Comparison of ENCODE assay signal across 16 mouse cellular contexts in the genomic region with DNA sequence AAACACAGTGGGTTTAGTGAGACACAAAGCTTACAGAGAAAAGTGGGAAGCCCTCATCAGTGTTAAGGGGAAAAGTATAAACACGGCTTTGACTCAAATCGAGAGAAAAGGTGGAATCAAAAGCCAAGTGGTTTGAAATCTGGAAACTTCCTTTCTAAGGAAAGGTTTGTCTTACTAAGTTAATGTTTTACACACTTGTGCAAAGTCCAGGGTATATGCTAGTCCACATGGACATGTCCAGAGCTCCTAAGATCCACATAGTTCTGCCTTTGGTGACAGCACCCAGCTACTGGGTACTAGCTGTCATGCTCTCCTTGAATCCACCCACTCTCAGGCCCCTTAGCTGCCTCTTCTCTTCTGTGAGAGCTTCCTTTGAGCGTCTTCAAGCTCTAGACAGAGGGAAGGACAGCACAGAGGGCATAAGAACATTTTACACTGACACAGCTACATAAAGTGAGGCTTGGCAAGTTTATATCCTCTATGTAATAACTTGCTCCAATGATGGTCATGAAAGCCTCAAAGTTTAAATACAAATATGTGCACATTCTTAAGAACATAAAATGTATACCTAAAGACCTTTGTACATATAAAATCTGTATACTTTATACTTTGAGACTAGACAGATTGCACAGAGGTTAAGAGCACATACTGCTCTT. TPM values are rescaled to one million over a fixed set of nuclear protein-coding genes. Genes with fewer than 3 reads are reported as not detected.
DNase-seq lines count a peak whose midpoint lies in the region; ATAC-seq and TF ChIP-seq lines count a peak whose summit lies in the region.
"Had no signal": no experiment of that assay in that cellular context is flagged by ENCODE, and none has a peak within 500 bp of the region (broad histone marks: within the 10 kb centered on the region; RNA-seq: fewer than 3 reads in every experiment).

No protein-coding gene starts in this region.

- no peak overlapping the region for H3K4me3 ChIP-seq in heart, postnatal 0 days (ENCODE audit: low read depth, low read length)
- H3K4me3 ChIP-seq in heart, embryonic 12.5 days = no peak overlapping the region
- no peak overlapping the region for H3K4me3 ChIP-seq in intestine, embryonic 16.5 days (ENCODE audit: low read length)
- H3K4me3 ChIP-seq in kidney, embryonic 16.5 days (ENCODE audit: low read length) = no peak overlapping the region
- H3K4me3 ChIP-seq in stomach, embryonic 16.5 days (replicated peaks; ENCODE audit: low read length) = no peak overlapping the region
- no peak overlapping the region for H3K4me3 ChIP-seq in hindbrain, embryonic 14.5 days (replicated peaks; ENCODE audit: low read length)
- H3K4me3 ChIP-seq: embryonic facial prominence, embryonic 13.5 days; neural tube, embryonic 13.5 days had no signal

- WGBS in heart, postnatal 0 days = 67% methylated on average over 3 of the region's 3 CpGs
- WGBS in heart, embryonic 12.5 days = 71% methylated on average over 3 of the region's 3 CpGs
- 38% methylated on average over 3 of the region's 3 CpGs for WGBS in intestine, embryonic 16.5 days
- WGBS in kidney, embryonic 16.5 days = 62% methylated on average over 3 of the region's 3 CpGs
- WGBS in stomach, embryonic 16.5 days = 48% methylated on average over 3 of the region's 3 CpGs
- WGBS in hindbrain, embryonic 14.5 days = 85% methylated on average over 3 of the region's 3 CpGs

- peak overlapping the region; percentile 88 for H3K27ac ChIP-seq in heart, postnatal 0 days (ENCODE audit: low read depth)
- H3K27ac ChIP-seq in heart, embryonic 12.5 days (ENCODE audit: poor library complexity, severe bottlenecking) = no peak overlapping the region
- H3K27ac ChIP-seq in intestine, embryonic 16.5 days (ENCODE audit: low read length) = peak overlapping the region; percentile 78
- peak overlapping the region; percentile 40; the same call in 1 of the 2 replicates for H3K27ac ChIP-seq in kidney, embryonic 16.5 days (ENCODE audit: low read length)
- H3K27ac ChIP-seq in stomach, embryonic 16.5 days (ENCODE audit: low read length) = peak overlapping the region; percentile 42; the same call in 1 of the 2 replicates
- H3K27ac ChIP-seq in hindbrain, embryonic 14.5 days = no peak overlapping the region
- H3K27ac ChIP-seq: embryonic facial prominence, embryonic 13.5 days; macrophage; neural tube, embryonic 13.5 days had no signal

- H3K27me3 ChIP-seq in heart, postnatal 0 days (ENCODE audit: control insufficient read depth, insufficient read depth, low read length) = no peaks in the 10 kb centered on the region
- H3K27me3 ChIP-seq in heart, embryonic 12.5 days (replicated peaks) = no peaks in the 10 kb centered on the region
- H3K27me3 ChIP-seq in intestine, embryonic 16.5 days (replicated peaks; ENCODE audit: control insufficient read depth, insufficient read depth, low read length) = no peaks in the 10 kb centered on the region
- no peaks in the 10 kb centered on the region for H3K27me3 ChIP-seq in kidney, embryonic 16.5 days (ENCODE audit: insufficient read depth, low read length)
- H3K27me3 ChIP-seq in stomach, embryonic 16.5 days (ENCODE audit: control insufficient read depth, insufficient read depth, low read length) = no peaks in the 10 kb centered on the region
- H3K27me3 ChIP-seq in hindbrain, embryonic 14.5 days (ENCODE audit: control insufficient read depth, insufficient read depth, low read length) = no peaks in the 10 kb centered on the region
- H3K27me3 ChIP-seq: embryonic facial prominence, embryonic 13.5 days; neural tube, embryonic 13.5 days had no signal

- H3K9me3 ChIP-seq in heart, postnatal 0 days (replicated peaks; ENCODE audit: control insufficient read depth, low read length) = no peaks in the 10 kb centered on the region
- no peaks in the 10 kb centered on the region for H3K9me3 ChIP-seq in heart, embryonic 12.5 days (replicated peaks)
- H3K9me3 ChIP-seq in intestine, embryonic 16.5 days (ENCODE audit: control insufficient read depth, low read length) = no peaks in the 10 kb centered on the region
- H3K9me3 ChIP-seq in kidney, embryonic 16.5 days (ENCODE audit: low read length) = no peaks in the 10 kb centered on the region
- no peaks in the 10 kb centered on the region for H3K9me3 ChIP-seq in stomach, embryonic 16.5 days (replicated peaks; ENCODE audit: control insufficient read depth, low read length)
- H3K9me3 ChIP-seq in hindbrain, embryonic 14.5 days (ENCODE audit: control insufficient read depth, low read length) = no peaks in the 10 kb centered on the region
- H3K9me3 ChIP-seq: embryonic facial prominence, embryonic 13.5 days; neural tube, embryonic 13.5 days had no signal

- no peak overlapping the region for H3K9ac ChIP-seq in heart, postnatal 0 days (replicated peaks; ENCODE audit: low read depth, low read length)
- no peak overlapping the region for H3K9ac ChIP-seq in heart, embryonic 12.5 days
- H3K9ac ChIP-seq in intestine, embryonic 16.5 days (ENCODE audit: low read depth, low read length) = no peak overlapping the region
- no peak overlapping the region for H3K9ac ChIP-seq in kidney, embryonic 16.5 days (replicated peaks; ENCODE audit: low read length)
- no peak overlapping the region for H3K9ac ChIP-seq in stomach, embryonic 16.5 days (ENCODE audit: low read length)
- no peak overlapping the region for H3K9ac ChIP-seq in hindbrain, embryonic 14.5 days
- H3K9ac ChIP-seq: embryonic facial prominence, embryonic 13.5 days; neural tube, embryonic 13.5 days had no signal

- H3K4me2 ChIP-seq in heart, postnatal 0 days (ENCODE audit: low read depth, low read length) = no peak overlapping the region
- no peak overlapping the region for H3K4me2 ChIP-seq in heart, embryonic 12.5 days
- H3K4me2 ChIP-seq in intestine, embryonic 16.5 days (ENCODE audit: low read depth, low read length) = no peak overlapping the region; the same call in 1 of the 2 replicates
- H3K4me2 ChIP-seq in kidney, embryonic 16.5 days (replicated peaks; ENCODE audit: low read depth, low read length) = no peak overlapping the region
- H3K4me2 ChIP-seq in stomach, embryonic 16.5 days (ENCODE audit: low read depth, low read length) = no peak overlapping the region
- H3K4me2 ChIP-seq in hindbrain, embryonic 14.5 days (replicated peaks) = no peak overlapping the region
- H3K4me2 ChIP-seq: embryonic facial prominence, embryonic 13.5 days; midbrain, embryonic 11.5 days; neural tube, embryonic 13.5 days had no signal

- H3K4me1 ChIP-seq in heart, postnatal 0 days (ENCODE audit: control insufficient read depth, insufficient read depth) = peaks cover 23% of the 10 kb centered on the region
- H3K4me1 ChIP-seq in heart, embryonic 12.5 days (replicated peaks) = peaks cover 26% of the 10 kb centered on the region
- no peaks in the 10 kb centered on the region for H3K4me1 ChIP-seq in intestine, embryonic 16.5 days (ENCODE audit: control insufficient read depth, insufficient read depth, low read length)
- H3K4me1 ChIP-seq in kidney, embryonic 16.5 days (ENCODE audit: insufficient read depth, low read length) = no peaks in the 10 kb centered on the region
- no peaks in the 10 kb centered on the region for H3K4me1 ChIP-seq in stomach, embryonic 16.5 days (ENCODE audit: control insufficient read depth, insufficient read depth, low read length)
- H3K4me1 ChIP-seq in hindbrain, embryonic 14.5 days (replicated peaks; ENCODE audit: control insufficient read depth, insufficient read depth, low read length) = no peaks in the 10 kb centered on the region
- H3K4me1 ChIP-seq: embryonic facial prominence, embryonic 13.5 days; neural tube, embryonic 13.5 days had no signal

- no peaks in the 10 kb centered on the region for H3K36me3 ChIP-seq in heart, postnatal 0 days (replicated peaks; ENCODE audit: control insufficient read depth, insufficient read depth, low read length)
- no peaks in the 10 kb centered on the region for H3K36me3 ChIP-seq in heart, embryonic 12.5 days
- no peaks in the 10 kb centered on the region for H3K36me3 ChIP-seq in intestine, embryonic 16.5 days (ENCODE audit: control insufficient read depth, insufficient read depth, low read length)
- no peaks in the 10 kb centered on the region for H3K36me3 ChIP-seq in kidney, embryonic 16.5 days (ENCODE audit: insufficient read depth, low read length)
- no peaks in the 10 kb centered on the region for H3K36me3 ChIP-seq in stomach, embryonic 16.5 days (ENCODE audit: control insufficient read depth, insufficient read depth, low read length)
- H3K36me3 ChIP-seq in hindbrain, embryonic 14.5 days (replicated peaks; ENCODE audit: control insufficient read depth, insufficient read depth) = no peaks in the 10 kb centered on the region
- H3K36me3 ChIP-seq: embryonic facial prominence, embryonic 13.5 days; neural tube, embryonic 13.5 days had no signal

- no peak for ATAC-seq in heart, postnatal 0 days (ENCODE audit: insufficient read depth, low read depth)
- no peak for ATAC-seq in heart, embryonic 12.5 days (ENCODE audit: insufficient number of reproducible peaks, low FRiP score)
- ATAC-seq in intestine, embryonic 16.5 days = peak; percentile 97
- peak; percentile 77 for ATAC-seq in kidney, embryonic 16.5 days (ENCODE audit: low FRiP score, low TSS enrichment)
- ATAC-seq in stomach, embryonic 16.5 days (ENCODE audit: insufficient read depth, low FRiP score) = no peak
- ATAC-seq in hindbrain, embryonic 14.5 days (ENCODE audit: low FRiP score) = no peak
- ATAC-seq: activated CD4-positive, CD25-positive, alpha-beta regulatory T cell, adult 4 months; forebrain, embryonic 16.5 days had no signal

- DNase-seq in heart, postnatal 0 days (ENCODE audit: low spot score) = no peak
- DNase-seq in adrenal gland, adult (ENCODE audit: inconsistent age in 2 of 2, low spot score in 1 of 2) = no peak
- no peak for DNase-seq in hindbrain, embryonic 14.5 days (ENCODE audit: low spot score)
- DNase-seq: B cell, adult 2 months; right cerebral cortex, postnatal 25 days; thymus, postnatal 36 days had no signal

- no peak for TF ChIP-seq CTCF in heart, postnatal 0 days (IDR thresholded peaks at IDR 0.05; ENCODE audit: low read depth)

- TF ChIP-seq EP300 in heart, postnatal 0 days (IDR thresholded peaks at IDR 0.05; ENCODE audit: low read depth) = no peak

RNA-seq across cellular contexts. Expression of a gene that starts 52.2 kb away (rescaled TPM):
- total RNA-seq in heart, postnatal 0 days (2014; rRNA removed; ENCODE audit: low replicate concordance) = 17.0 and 24.4 TPM in 2 replicates
- 9.2 and 9.4 TPM in 2 replicates for polyA plus RNA-seq in heart, postnatal 0 days (2015; fragmentation: Nextera tagmentation; extraction: Ambion mirVana)
- polyA plus RNA-seq in heart, embryonic 12.5 days (2016; fragmentation: Nextera tagmentation; extraction: Ambion mirVana) = 5.4 and 5.8 TPM in 2 replicates
- 3.2 and 4.0 TPM in 2 replicates for polyA plus RNA-seq in intestine, embryonic 16.5 days (2015; fragmentation: Nextera tagmentation; extraction: Ambion mirVana)
- polyA plus RNA-seq in kidney, embryonic 16.5 days (2015; fragmentation: Nextera tagmentation; extraction: Ambion mirVana) = 2.5 and 3.9 TPM in 2 replicates
- polyA plus RNA-seq in stomach, embryonic 16.5 days (2015; fragmentation: Nextera tagmentation; extraction: Ambion mirVana) = 6.5 and 8.8 TPM in 2 replicates
- 0.86 and 1.0 TPM in 2 replicates for polyA plus RNA-seq in hindbrain, embryonic 14.5 days (2014; fragmentation: Nextera tagmentation; extraction: Ambion mirVana)

Comparison
In these comparisons a context has a peak if more than half of its experiments do, and no peak if none do; other contexts are left out.
1. H3K27ac ChIP-seq: peak in heart, postnatal 0 days (single experiment), intestine, embryonic 16.5 days (single experiment), kidney, embryonic 16.5 days (single experiment) and stomach, embryonic 16.5 days (single experiment); none in heart, embryonic 12.5 days (single experiment) and hindbrain, embryonic 14.5 days (single experiment).
2. ATAC-seq: peak in intestine, embryonic 16.5 days (single experiment) and kidney, embryonic 16.5 days (single experiment); none in heart, postnatal 0 days (single experiment), heart, embryonic 12.5 days (single experiment), stomach, embryonic 16.5 days (single experiment) and hindbrain, embryonic 14.5 days (single experiment).